8 mouse cellular contexts compared by ENCODE assay signal in the genomic region with DNA sequence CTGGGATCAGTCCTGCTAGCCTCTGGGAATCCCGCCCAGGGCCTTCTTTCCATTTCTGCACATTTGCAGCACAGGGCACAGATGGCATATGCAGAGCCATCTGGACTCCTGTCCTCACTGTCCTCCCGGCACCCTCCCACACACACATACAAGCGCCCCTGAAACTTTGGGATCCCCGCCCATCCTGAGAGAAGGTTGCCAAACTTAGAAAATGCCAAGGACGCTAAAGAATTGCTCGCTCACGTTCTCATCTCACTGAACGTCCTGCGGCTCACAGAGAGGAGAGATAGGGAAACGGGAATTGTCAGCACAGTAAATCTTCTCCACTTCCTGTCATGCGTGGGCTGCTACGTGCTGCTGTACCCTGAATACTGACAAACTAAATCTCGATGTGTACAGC. TPM values are rescaled to one million over a fixed set of nuclear protein-coding genes. Genes with fewer than 3 reads are reported as not detected.
DNase-seq lines count a peak whose midpoint lies in the region; ATAC-seq lines count a peak whose summit lies in the region.

No protein-coding gene starts in this region.

- H3K36me3 ChIP-seq in heart, embryonic 13.5 days, result no peaks in the 10 kb centered on the region
- H3K36me3 ChIP-seq in heart, embryonic 10.5 days, result no peaks in the 10 kb centered on the region
- H3K36me3 ChIP-seq in neural tube, embryonic 14.5 days (ENCODE audit: control insufficient read depth, insufficient read depth, low read length), result no peaks in the 10 kb centered on the region

- H3K4me2 ChIP-seq in heart, embryonic 13.5 days, result peak overlapping the region; percentile 28
- no peak overlapping the region for H3K4me2 ChIP-seq in neural tube, embryonic 14.5 days (ENCODE audit: low read depth, low read length)

- peak overlapping the region; percentile 47; the same call in 1 of the 2 replicates for H3K9ac ChIP-seq in heart, embryonic 13.5 days
- no peak overlapping the region; the same call in 1 of the 2 replicates for H3K9ac ChIP-seq in neural tube, embryonic 14.5 days (replicated peaks; ENCODE audit: low read depth, low read length)

- DNase-seq in heart, embryonic 10.5 days (ENCODE audit: low spot score), result no peak
- DNase-seq in ovary, postnatal 36 days (ENCODE audit: low spot score), result peak; percentile 48
- DNase-seq in ovary, postnatal 10 days (ENCODE audit: low spot score), result no peak
- DNase-seq in kidney, postnatal 10 days, result peak; percentile 37
- DNase-seq in thymus, postnatal 36 days, result no peak

- no peak for ATAC-seq in heart, embryonic 13.5 days (ENCODE audit: extremely low read depth, insufficient number of reproducible peaks, low FRiP score, low TSS enrichment)
- peak; percentile 49; the same call in 1 of the 2 replicates for ATAC-seq in neural tube, embryonic 14.5 days (ENCODE audit: low read depth)
- no peak; the same call in 1 of the 2 replicates for ATAC-seq in monocyte, adult 5-6 weeks (replicated peaks; ENCODE audit: insufficient number of reproducible peaks, low FRiP score, low TSS enrichment, poor library complexity, severe bottlenecking)

- 47% methylated on average over 13 of the region's 13 CpGs for WGBS in heart, embryonic 13.5 days
- WGBS in heart, embryonic 10.5 days, result 62% methylated on average over 13 of the region's 13 CpGs
- whole genome bisulfite sequencing in neural tube, embryonic 14.5 days, result 52% methylated on average over 13 of the region's 13 CpGs

- H3K27me3 ChIP-seq in heart, embryonic 13.5 days (replicated peaks), result no peaks in the 10 kb centered on the region
- no peaks in the 10 kb centered on the region for H3K27me3 ChIP-seq in heart, embryonic 10.5 days (ENCODE audit: insufficient read depth, poor library complexity, severe bottlenecking)
- H3K27me3 ChIP-seq in neural tube, embryonic 14.5 days (ENCODE audit: control insufficient read depth, insufficient read depth, low read length), result no peaks in the 10 kb centered on the region

- no peak overlapping the region for H3K4me3 ChIP-seq in heart, embryonic 13.5 days
- H3K4me3 ChIP-seq in heart, embryonic 10.5 days, result no peak overlapping the region
- H3K4me3 ChIP-seq in neural tube, embryonic 14.5 days (ENCODE audit: low read depth, low read length), result no peak overlapping the region

- no peak overlapping the region for H3K27ac ChIP-seq in heart, embryonic 13.5 days (replicated peaks)
- no peak overlapping the region for H3K27ac ChIP-seq in heart, embryonic 10.5 days
- peak overlapping the region; percentile 22 for H3K27ac ChIP-seq in neural tube, embryonic 14.5 days (ENCODE audit: low read depth, low read length)

- H3K4me1 ChIP-seq in heart, embryonic 13.5 days, result peaks cover 5% of the 10 kb centered on the region; the same call in 1 of the 2 replicates
- H3K4me1 ChIP-seq in heart, embryonic 10.5 days, result no peaks in the 10 kb centered on the region
- no peaks in the 10 kb centered on the region for H3K4me1 ChIP-seq in neural tube, embryonic 14.5 days (ENCODE audit: control insufficient read depth, insufficient read depth, low read length)

- no peaks in the 10 kb centered on the region for H3K9me3 ChIP-seq in heart, embryonic 13.5 days
- H3K9me3 ChIP-seq in heart, embryonic 10.5 days, result no peaks in the 10 kb centered on the region
- no peaks in the 10 kb centered on the region for H3K9me3 ChIP-seq in neural tube, embryonic 14.5 days (ENCODE audit: control insufficient read depth, low read length)

RNA-seq across cellular contexts. Expression of a gene that starts 11.0 kb away (rescaled TPM):
- 5.9 and 8.3 TPM in 2 replicates for polyA plus RNA-seq in heart, embryonic 13.5 days (2015; fragmentation: Nextera tagmentation; extraction: Ambion mirVana)
- polyA plus RNA-seq in heart, embryonic 10.5 days (2016; fragmentation: Nextera tagmentation; extraction: Ambion mirVana), result 5.6 and 10.5 TPM in 2 replicates
- polyA plus RNA-seq in neural tube, embryonic 14.5 days (2014; fragmentation: Nextera tagmentation; extraction: Ambion mirVana), result 2.5 and 7.7 TPM in 2 replicates
- 151 to 182 TPM (median 158 TPM) in 3 replicates for total RNA-seq in monocyte, adult 5-6 weeks (2017)

RNA-seq across cellular contexts. Expression of a gene that starts 25.2 kb away (rescaled TPM):
- polyA plus RNA-seq in heart, embryonic 13.5 days (2015; fragmentation: Nextera tagmentation; extraction: Ambion mirVana), result not detected in 2 replicates
- polyA plus RNA-seq in heart, embryonic 10.5 days (2016; fragmentation: Nextera tagmentation; extraction: Ambion mirVana), result 0.63 TPM in 1 of 2 replicates, not detected in the other
- polyA plus RNA-seq in neural tube, embryonic 14.5 days (2014; fragmentation: Nextera tagmentation; extraction: Ambion mirVana), result not detected in 2 replicates
- total RNA-seq in monocyte, adult 5-6 weeks (2017), result 0.87 to 1.3 TPM in 2 of 3 replicates, not detected in the other

RNA-seq across cellular contexts. Expression of a gene that starts 54.8 kb away (rescaled TPM):
- polyA plus RNA-seq in heart, embryonic 13.5 days (2015; fragmentation: Nextera tagmentation; extraction: Ambion mirVana), result 18.3 and 20.7 TPM in 2 replicates
- 25.5 and 25.9 TPM in 2 replicates for polyA plus RNA-seq in heart, embryonic 10.5 days (2016; fragmentation: Nextera tagmentation; extraction: Ambion mirVana)
- polyA plus RNA-seq in neural tube, embryonic 14.5 days (2014; fragmentation: Nextera tagmentation; extraction: Ambion mirVana), result 50.9 and 58.3 TPM in 2 replicates
- total RNA-seq in monocyte, adult 5-6 weeks (2017), result 11.1 to 15.4 TPM (median 12.7 TPM) in 3 replicates

RNA-seq across cellular contexts. Expression of a gene that starts 54.9 kb away (rescaled TPM):
- 82.2 and 82.5 TPM in 2 replicates for polyA plus RNA-seq in heart, embryonic 13.5 days (2015; fragmentation: Nextera tagmentation; extraction: Ambion mirVana)
- polyA plus RNA-seq in heart, embryonic 10.5 days (2016; fragmentation: Nextera tagmentation; extraction: Ambion mirVana), result 87.2 and 102 TPM in 2 replicates
- polyA plus RNA-seq in neural tube, embryonic 14.5 days (2014; fragmentation: Nextera tagmentation; extraction: Ambion mirVana), result 104 and 115 TPM in 2 replicates
- total RNA-seq in monocyte, adult 5-6 weeks (2017), result 47.5 to 86.8 TPM (median 70.6 TPM) in 3 replicates

Comparison
In these comparisons a context has a peak if more than half of its experiments do, and no peak if none do; other contexts are left out.
1. DNase-seq: peak in ovary, postnatal 36 days (single experiment) and kidney, postnatal 10 days (single experiment); none in heart, embryonic 10.5 days (single experiment), ovary, postnatal 10 days (single experiment) and thymus, postnatal 36 days (0 of 2).